Mouse (Mus musculus) spleen, adult 2 months (tissue): ENCODE results near the gene Pwp2.

Experiments
- CTCF ChIP-seq: fragments of 200-500 bp; IDR thresholded peaks from 2 replicates; pipeline ENCODE4 v1.5.1; 2011; ENCODE audit warnings: mild to moderate bottlenecking, inconsistent platforms; ENCODE audit not compliant: insufficient read depth, insufficient read length, insufficient replicate concordance; ENCODE audit errors: extremely low read depth
- POLR2A ChIP-seq: fragments of 200-500 bp; IDR thresholded peaks from 2 replicates; pipeline ENCODE4 v1.6.1; 2011; ENCODE audit warnings: low read depth, low read length, inconsistent platforms

GRCm38 (mm10) chr10:78163241-78163640 lies 21.7 kb downstream of the Pwp2 start:
- TF ChIP-seq CTCF (no peak), POLR2A (no peak)
